Mouse (Mus musculus) layer of hippocampus, adult 18-20 months (tissue): ENCODE results near the gene Hist1h2bf. TPM values are rescaled to one million over a fixed set of nuclear protein-coding genes. Genes with fewer than 3 reads are reported as not detected.
"Not testable (repeated sequence)": the region's sequence is repeated elsewhere in the genome, so short reads cannot be mapped to it uniquely, and the experiment has no call there.

Experiments used
- DNase-seq, 2 experiments: peaks; one replicate each; pipeline ENCODE4 v3.0.0; 2022; ENCODE audit warnings: low spot score in 2 of 2
- total RNA-seq, 2 experiments: library from RNA; stranded (reverse); gene quantifications; 2 replicates each; pipeline ENCODE4 v1.2.3; 2021

The Hist1h2bf gene
- total RNA-seq, 2 experiments from 2014 or later = 24.1 to 24.2 TPM

- no peak for DNase-seq
These were observed 23.2 kb downstream of the Hist1h2bf start for GRCm38 (mm10) chr13:23550761-23551145.

GRCm38 (mm10) chr13:23546694-23547093 is 27.3 kb downstream of the Hist1h2bf start:
- DNase-seq = no peak

- not testable (repeated sequence) for DNase-seq
These were observed 29.2 kb downstream of the Hist1h2bf start for GRCm38 (mm10) chr13:23544787-23545120.

GRCm38 (mm10) chr13:23543965-23544786 is 29.8 kb downstream of the Hist1h2bf start, which contains the start of gene Hist1h3f:
Hist1h3f (plus strand) TSS chr13:23544052.
- peak; percentile 69 to 91 for DNase-seq

GRCm38 (mm10) chr13:23542999-23543607 is 30.9 kb downstream of the Hist1h2bf start, which contains the start of gene Hist1h2bh:
Hist1h2bh (minus strand) TSS chr13:23543392.
- DNase-seq = peak; percentile 56 to 86

- not testable (repeated sequence) for DNase-seq
These were observed 31.6 kb downstream of the Hist1h2bf start for GRCm38 (mm10) chr13:23542225-23542980.

- no peak for DNase-seq
These were observed 32.5 kb downstream of the Hist1h2bf start for GRCm38 (mm10) chr13:23541497-23541896.

GRCm38 (mm10) chr13:23539821-23540220 is 34.2 kb downstream of the Hist1h2bf start:
- not testable (repeated sequence) for DNase-seq

- no peak for DNase-seq
These were observed 35.7 kb downstream of the Hist1h2bf start for GRCm38 (mm10) chr13:23538249-23538648.

- DNase-seq = no peak
These were observed 36.8 kb downstream of the Hist1h2bf start for GRCm38 (mm10) chr13:23537006-23537710.

- DNase-seq = no peak
These were observed 37.7 kb downstream of the Hist1h2bf start for GRCm38 (mm10) chr13:23536076-23536822.

GRCm38 (mm10) chr13:23535137-23536075 is 38.6 kb downstream of the Hist1h2bf start, which contains the start of gene Hist1h3g:
Hist1h3g (plus strand) TSS chr13:23535422.
- peak; percentile 89 to 96 for DNase-seq

- DNase-seq = no peak
These were observed 39.4 kb downstream of the Hist1h2bf start for GRCm38 (mm10) chr13:23534368-23535131.

- peak; percentile 69 to 85 for DNase-seq
These were observed 40.2 kb downstream of the Hist1h2bf start, which contains the start of gene Hist1h2af for GRCm38 (mm10) chr13:23533560-23534367. Hist1h2af (plus strand) TSS chr13:23533906.

- DNase-seq = no peak
These were observed 41.5 kb downstream of the Hist1h2bf start for GRCm38 (mm10) chr13:23532262-23533075.
